In genomic region chr19:20861779-20862178, GRCm38 (mm10) we compare ENCODE assay signal across 10 mouse cellular contexts.
"Had no signal": no experiment of that assay in that cellular context is flagged by ENCODE, and none has a peak within 500 bp of the region (broad histone marks: within the 10 kb centered on the region; RNA-seq: fewer than 3 reads in every experiment).

No protein-coding gene starts in this region.

- H3K4me1 ChIP-seq: limb, embryonic 13.5 days; midbrain, embryonic 13.5 days had no signal

- H3K27me3 ChIP-seq: limb, embryonic 13.5 days; midbrain, embryonic 13.5 days had no signal

- H3K27ac ChIP-seq: limb, embryonic 13.5 days; liver, embryonic 14.5 days; midbrain, embryonic 13.5 days had no signal

- H3K4me3 ChIP-seq: limb, embryonic 13.5 days; midbrain, embryonic 13.5 days had no signal

- DNase-seq: kidney, adult 9 months; left cerebral cortex, postnatal 4 days; lung, adult 18-20 months; lung, postnatal 36 days; right cerebral cortex, postnatal 14 days; thymus, postnatal 36 days had no signal

- ATAC-seq: intestine, embryonic 16.5 days; midbrain, embryonic 13.5 days had no signal

- H3K36me3 ChIP-seq: limb, embryonic 13.5 days; midbrain, embryonic 13.5 days had no signal

- H3K9me3 ChIP-seq: limb, embryonic 13.5 days; midbrain, embryonic 13.5 days had no signal

- H3K9ac ChIP-seq: limb, embryonic 13.5 days; liver, embryonic 14.5 days; midbrain, embryonic 13.5 days had no signal

- H3K4me2 ChIP-seq: limb, embryonic 13.5 days; midbrain, embryonic 13.5 days had no signal
